Comparison of ENCODE assay signal across 8 mouse cellular contexts in the genomic region with DNA sequence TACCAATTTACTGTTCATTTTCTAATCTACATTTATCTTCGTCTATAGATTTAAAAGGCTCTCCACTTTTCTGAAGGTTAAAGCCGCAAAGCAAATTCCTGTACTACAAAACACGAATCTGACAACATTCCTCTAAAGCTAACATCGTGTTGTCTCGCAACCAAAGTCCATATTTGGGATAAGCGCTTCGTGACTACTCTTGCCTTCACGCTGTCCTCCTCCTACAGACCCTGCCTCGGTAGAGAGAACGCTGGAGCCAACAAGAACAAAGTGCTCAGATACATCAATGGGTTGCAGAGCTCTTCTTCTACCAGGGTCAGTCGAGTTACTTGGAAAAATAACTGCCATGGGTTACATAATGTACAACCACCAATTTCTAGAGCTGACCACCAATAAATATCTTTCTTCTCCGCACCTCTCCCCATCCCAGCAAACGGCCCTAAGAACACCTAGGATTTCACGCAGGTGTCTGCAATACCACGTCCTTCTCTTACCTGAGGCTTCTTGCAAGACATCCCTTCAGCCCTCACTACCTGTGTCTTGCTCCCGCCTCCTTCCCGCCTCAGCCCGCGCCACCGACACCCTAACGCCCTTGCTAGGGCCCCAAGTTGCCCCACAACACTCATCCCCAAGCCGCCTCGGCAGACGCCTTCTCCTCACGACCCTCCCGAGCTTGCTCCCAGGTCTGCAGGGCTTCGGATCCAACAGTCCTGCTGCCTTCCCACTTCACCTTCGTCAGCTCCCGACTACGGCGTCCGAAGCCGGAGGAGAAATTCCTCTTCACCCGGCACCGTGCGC. TPM values are rescaled to one million over a fixed set of nuclear protein-coding genes. Genes with fewer than 3 reads are reported as not detected.
DNase-seq lines count a peak whose midpoint lies in the region; ATAC-seq and TF ChIP-seq lines count a peak whose summit lies in the region.

No protein-coding gene starts in this region.

- TF ChIP-seq CTCF in bone marrow macrophage, adult 2 months (IDR thresholded peaks at IDR 0.05; ENCODE audit: low read depth, low read length) = no peak

- H3K9ac ChIP-seq in heart, embryonic 11.5 days (ENCODE audit: low read depth, low read length) = peak overlapping the region; percentile 77
- peak overlapping the region; percentile 72 for H3K9ac ChIP-seq in midbrain, embryonic 11.5 days (ENCODE audit: low read length)

- no peaks in the 10 kb centered on the region for H3K27me3 ChIP-seq in heart, embryonic 11.5 days (ENCODE audit: control insufficient read depth, insufficient read depth, low read length)
- H3K27me3 ChIP-seq in midbrain, embryonic 11.5 days (ENCODE audit: control insufficient read depth, insufficient read depth, low read length) = no peaks in the 10 kb centered on the region

- 4% methylated on average over 36 of the region's 36 CpGs for WGBS in heart, embryonic 11.5 days (ENCODE audit: insufficient replicate concordance)
- 7% methylated on average over 36 of the region's 36 CpGs for WGBS in midbrain, embryonic 11.5 days

- intact Hi-C loops in left cerebral cortex, postnatal 25 days (cut with DNase I) = no loop called here

- no peaks in the 10 kb centered on the region for H3K9me3 ChIP-seq in heart, embryonic 11.5 days (replicated peaks; ENCODE audit: control insufficient read depth, low read length)
- H3K9me3 ChIP-seq in midbrain, embryonic 11.5 days (ENCODE audit: control insufficient read depth, low read length) = no peaks in the 10 kb centered on the region

- peak overlapping the region; percentile 93 for H3K4me2 ChIP-seq in heart, embryonic 11.5 days
- peak overlapping the region; percentile 58 for H3K4me2 ChIP-seq in midbrain, embryonic 11.5 days

- DNase-seq in heart, adult 11 months = no peak
- DNase-seq in 416B (ENCODE audit: low read depth) = peak; percentile 45
- peak; percentile 27 to 33 for DNase-seq in frontal cortex, postnatal 14 days (ENCODE audit: low spot score in 2 of 2)
- peak; percentile 42 to 60 for DNase-seq in left cerebral cortex, postnatal 25 days (ENCODE audit: low spot score in 2 of 2)
- DNase-seq in midbrain, embryonic 11.5 days (ENCODE audit: low spot score, missing footprints) = peak; percentile 91
- DNase-seq in gastrocnemius, postnatal 25 days = no peak

- H3K4me1 ChIP-seq in heart, embryonic 11.5 days (ENCODE audit: control insufficient read depth, insufficient read depth, low read length) = peaks cover 9% of the 10 kb centered on the region
- peaks cover 3% of the 10 kb centered on the region for H3K4me1 ChIP-seq in bone marrow macrophage, adult 2 months (ENCODE audit: control insufficient read depth, insufficient read depth, low read length)
- peaks cover 9% of the 10 kb centered on the region for H3K4me1 ChIP-seq in midbrain, embryonic 11.5 days (ENCODE audit: control insufficient read depth, insufficient read depth, low read length)

- ATAC-seq in heart, embryonic 11.5 days (replicated peaks; ENCODE audit: insufficient number of reproducible peaks, low FRiP score, low TSS enrichment) = peak; percentile 47; the same call in 1 of the 2 replicates
- peak; percentile 84 for ATAC-seq in midbrain, embryonic 11.5 days (ENCODE audit: low FRiP score)

- H3K27ac ChIP-seq in heart, embryonic 11.5 days (ENCODE audit: low read depth, low read length) = peak overlapping the region; percentile 7; the same call in 1 of the 2 replicates
- no peak overlapping the region for H3K27ac ChIP-seq in bone marrow macrophage, adult 2 months (ENCODE audit: insufficient read depth, low read depth, low read length)
- H3K27ac ChIP-seq in midbrain, embryonic 11.5 days (ENCODE audit: low read depth, low read length) = no peak overlapping the region; the same call in 1 of the 2 replicates

- TF ChIP-seq POLR2A in bone marrow macrophage, adult 2 months (IDR thresholded peaks at IDR 0.05; ENCODE audit: borderline replicate concordance, low read depth, low read length) = no peak

- no peaks in the 10 kb centered on the region for H3K36me3 ChIP-seq in heart, embryonic 11.5 days (ENCODE audit: control insufficient read depth, insufficient read depth, low read length)
- no peaks in the 10 kb centered on the region for H3K36me3 ChIP-seq in midbrain, embryonic 11.5 days (ENCODE audit: control insufficient read depth, insufficient read depth, low read length)

- peak overlapping the region; percentile 86 for H3K4me3 ChIP-seq in heart, embryonic 11.5 days (ENCODE audit: low read depth, low read length)
- H3K4me3 ChIP-seq in bone marrow macrophage, adult 2 months (ENCODE audit: insufficient read depth, low read length) = peak overlapping the region; percentile 93
- H3K4me3 ChIP-seq in midbrain, embryonic 11.5 days (ENCODE audit: low read depth, low read length) = peak overlapping the region; percentile 82

RNA-seq across cellular contexts. Expression of a gene that starts 0.6 kb away (rescaled TPM):
- polyA plus RNA-seq in heart, embryonic 11.5 days (2014; fragmentation: Nextera tagmentation; extraction: Ambion mirVana) = 5.2 and 6.4 TPM in 2 replicates
- polyA plus RNA-seq in bone marrow macrophage, adult 2 months (2012; ENCODE audit: insufficient read depth, insufficient read length, missing spikeins) = 5.9 and 9.1 TPM in 2 replicates
- 100 to 1,000 TPM; 137 to 145 TPM for total RNA-seq in left cerebral cortex, postnatal 25 days (2021)
- polyA plus RNA-seq in midbrain, embryonic 11.5 days (2014; fragmentation: Nextera tagmentation; extraction: Ambion mirVana) = 7.2 and 8.5 TPM in 2 replicates
- total RNA-seq in gastrocnemius, postnatal 25 days (2021) = 10 to 100 TPM; 11.2 to 11.3 TPM

RNA-seq across cellular contexts. Expression of a gene that starts 0.6 kb away (rescaled TPM):
- 195 and 206 TPM in 2 replicates for polyA plus RNA-seq in heart, embryonic 11.5 days (2014; fragmentation: Nextera tagmentation; extraction: Ambion mirVana)
- polyA plus RNA-seq in bone marrow macrophage, adult 2 months (2012; ENCODE audit: insufficient read depth, insufficient read length, missing spikeins) = 94.5 and 121 TPM in 2 replicates
- 100 to 1,000 TPM; 111 to 112 TPM for total RNA-seq in left cerebral cortex, postnatal 25 days (2021)
- 157 and 161 TPM in 2 replicates for polyA plus RNA-seq in midbrain, embryonic 11.5 days (2014; fragmentation: Nextera tagmentation; extraction: Ambion mirVana)
- 100 to 1,000 TPM; 162 to 175 TPM for total RNA-seq in gastrocnemius, postnatal 25 days (2021)

Comparison
In these comparisons a context has a peak if more than half of its experiments do, and no peak if none do; other contexts are left out.
1. DNase-seq: peak in 416B (single experiment), frontal cortex, postnatal 14 days (2 of 2), left cerebral cortex, postnatal 25 days (2 of 2) and midbrain, embryonic 11.5 days (single experiment); none in heart, adult 11 months (single experiment) and gastrocnemius, postnatal 25 days (single experiment).
2. Peak in every context shown above with its lines, with median percentiles within 50 percentile points of each other: H3K4me3 ChIP-seq.